Mouse (Mus musculus) testis, adult 2 months (tissue): ENCODE measurements around the gene Gm49325. TPM values are rescaled to one million over a fixed set of nuclear protein-coding genes. Genes with fewer than 3 reads are reported as not detected.

Experiments used
- H3K27ac ChIP-seq: fragments of 200-500 bp; 2 replicates; pipeline ENCODE4 v1.5.1; 2012; ENCODE audit warnings: low read depth, low read length; ENCODE audit not compliant: control insufficient read depth, insufficient read depth
- H3K27me3 ChIP-seq: fragments of 200-500 bp; 2 replicates; pipeline ENCODE4 v1.6.1; 2012; ENCODE audit warnings: mild to moderate bottlenecking, low read length, moderate library complexity; ENCODE audit not compliant: control insufficient read depth, insufficient read depth
- H3K36me3 ChIP-seq: fragments of 200-500 bp; 2 replicates; pipeline ENCODE4 v1.6.1; 2012; ENCODE audit warnings: mild to moderate bottlenecking, low read length; ENCODE audit not compliant: control insufficient read depth, insufficient read depth
- H3K4me1 ChIP-seq: fragments of 200-500 bp; 2 replicates; pipeline ENCODE4 v1.6.1; 2012; ENCODE audit warnings: low read length; ENCODE audit not compliant: control insufficient read depth, insufficient read depth
- H3K4me3 ChIP-seq: fragments of 200-500 bp; 2 replicates; pipeline ENCODE4 v1.5.1; 2012; ENCODE audit warnings: low read depth, mild to moderate bottlenecking, low read length, moderate library complexity, mixed read lengths; ENCODE audit not compliant: control insufficient read depth
- CTCF ChIP-seq: fragments of 200-500 bp; IDR thresholded peaks from 2 replicates; pipeline ENCODE4 v1.5.1; 2012; ENCODE audit warnings: low read depth, mild to moderate bottlenecking, inconsistent platforms, low read length, moderate library complexity; ENCODE audit not compliant: control insufficient read depth, insufficient read depth, insufficient replicate concordance
- POLR2A ChIP-seq: fragments of 200-500 bp; IDR thresholded peaks from 2 replicates; pipeline ENCODE4 v1.6.1; 2012; ENCODE audit warnings: low read depth, mild to moderate bottlenecking, inconsistent platforms, low read length, moderate library complexity; ENCODE audit not compliant: control insufficient read depth
- polyA plus RNA-seq: library from polyadenylated mRNA; depleted of rRNA; stranded (reverse); fragments of >200 nt; gene quantifications from 2 replicates; pipeline ENCODE4 v1.2.3, GENCODE M21; 2012; rRNA removed

Gene Gm49325
- 0.72 TPM in 1 of 2 replicates, not detected in the other for polyA plus RNA-seq

GRCm38 (mm10) chr10:77605908-77606826 lies at the start of gene Gm49325, which contains the start of gene Sumo3:
Gm49325 (plus strand) TSS chr10:77606197.
Sumo3 (plus strand) TSS chr10:77606097.
- peaks cover 3% of the 10 kb centered on the region for H3K36me3 ChIP-seq
- TF ChIP-seq POLR2A (peak; percentile 64; the same call in 1 of the 2 replicates), CTCF (no peak)
- peak within 1 kb of the TSS; percentile 91 for H3K4me3 ChIP-seq
- peaks cover 24% of the 10 kb centered on the region for H3K4me1 ChIP-seq
- no peaks in the 10 kb centered on the region for H3K27me3 ChIP-seq
- H3K27ac ChIP-seq: peak within 1 kb of the TSS; percentile 91

GRCm38 (mm10) chr10:77556631-77557030 lies 49.4 kb upstream of the Gm49325 start:
- TF ChIP-seq POLR2A (no peak), CTCF (no peak)
- no peak overlapping the region for H3K4me3 ChIP-seq
- H3K27me3 ChIP-seq: no peaks in the 10 kb centered on the region
- no peaks in the 10 kb centered on the region for H3K36me3 ChIP-seq
- no peak overlapping the region for H3K27ac ChIP-seq
- H3K4me1 ChIP-seq: no peaks in the 10 kb centered on the region

- no peak for TF ChIP-seq POLR2A
- TF ChIP-seq CTCF: no peak; the same call in 1 of the 2 replicates
- no peak overlapping the region for H3K4me3 ChIP-seq
- H3K27me3 ChIP-seq: no peaks in the 10 kb centered on the region
- no peak overlapping the region for H3K27ac ChIP-seq
- H3K4me1 ChIP-seq: no peaks in the 10 kb centered on the region
- no peaks in the 10 kb centered on the region for H3K36me3 ChIP-seq
These were observed 48.4 kb upstream of the Gm49325 start for GRCm38 (mm10) chr10:77557641-77558040.

- TF ChIP-seq POLR2A (no peak), CTCF (no peak)
- no peak overlapping the region for H3K27ac ChIP-seq
These were observed 45.9 kb upstream of the Gm49325 start for GRCm38 (mm10) chr10:77560090-77560489.

GRCm38 (mm10) chr10:77560830-77561229 lies 45.2 kb upstream of the Gm49325 start:
- no peak for TF ChIP-seq POLR2A
- TF ChIP-seq CTCF: no peak
- Histone ChIP-seq H3K4me1 (no peaks in the 10 kb centered on the region), H3K27me3 (no peaks in the 10 kb centered on the region), H3K4me3 (no peak overlapping the region), H3K27ac (no peak overlapping the region), H3K36me3 (no peaks in the 10 kb centered on the region)

More at GRCm38 (mm10) chr10:77560090-77560489, 45.9 kb upstream of the Gm49325 start:
- Histone ChIP-seq H3K27me3 (no peaks in the 10 kb centered on the region), H3K36me3 (no peaks in the 10 kb centered on the region), H3K4me3 (no peak overlapping the region), H3K4me1 (no peaks in the 10 kb centered on the region)

GRCm38 (mm10) chr10:77561508-77561907 lies 44.5 kb upstream of the Gm49325 start:
- TF ChIP-seq POLR2A (no peak), CTCF (no peak)
- Histone ChIP-seq H3K36me3 (no peaks in the 10 kb centered on the region), H3K27me3 (no peaks in the 10 kb centered on the region), H3K4me3 (peak overlapping the region; percentile 9; the same call in 1 of the 2 replicates), H3K27ac (no peak overlapping the region), H3K4me1 (no peaks in the 10 kb centered on the region)

GRCm38 (mm10) chr10:77565005-77565404 lies 41.0 kb upstream of the Gm49325 start:
- H3K27ac ChIP-seq: no peak overlapping the region
- H3K4me3 ChIP-seq: no peak overlapping the region
- no peaks in the 10 kb centered on the region for H3K27me3 ChIP-seq
- H3K4me1 ChIP-seq: peaks cover 6% of the 10 kb centered on the region
- TF ChIP-seq POLR2A (no peak), CTCF (no peak)
- H3K36me3 ChIP-seq: no peaks in the 10 kb centered on the region

GRCm38 (mm10) chr10:77566651-77567050 lies 39.3 kb upstream of the Gm49325 start:
- no peak for TF ChIP-seq POLR2A
- TF ChIP-seq CTCF: peak; percentile 93
- Histone ChIP-seq H3K36me3 (no peaks in the 10 kb centered on the region), H3K4me3 (no peak overlapping the region), H3K4me1 (peaks cover 9% of the 10 kb centered on the region), H3K27me3 (no peaks in the 10 kb centered on the region), H3K27ac (no peak overlapping the region)
